Mouse (Mus musculus) small intestine, adult 2 months (tissue): ENCODE data around the gene 2010111I01Rik.

Source experiments
- CTCF ChIP-seq: fragments of 200-500 bp; IDR thresholded peaks from 2 replicates; pipeline ENCODE4 v1.5.1; 2012; ENCODE audit warnings: low read depth, mild to moderate bottlenecking, control low read depth, inconsistent platforms, low read length, moderate library complexity, mixed read lengths; ENCODE audit not compliant: insufficient replicate concordance, insufficient read length; ENCODE audit errors: extremely low read depth
- POLR2A ChIP-seq: fragments of 200-500 bp; IDR thresholded peaks from 2 replicates; pipeline ENCODE4 v1.6.1; 2012; ENCODE audit warnings: low read depth, mild to moderate bottlenecking, control low read depth, inconsistent platforms, low read length, moderate library complexity

DNA sequence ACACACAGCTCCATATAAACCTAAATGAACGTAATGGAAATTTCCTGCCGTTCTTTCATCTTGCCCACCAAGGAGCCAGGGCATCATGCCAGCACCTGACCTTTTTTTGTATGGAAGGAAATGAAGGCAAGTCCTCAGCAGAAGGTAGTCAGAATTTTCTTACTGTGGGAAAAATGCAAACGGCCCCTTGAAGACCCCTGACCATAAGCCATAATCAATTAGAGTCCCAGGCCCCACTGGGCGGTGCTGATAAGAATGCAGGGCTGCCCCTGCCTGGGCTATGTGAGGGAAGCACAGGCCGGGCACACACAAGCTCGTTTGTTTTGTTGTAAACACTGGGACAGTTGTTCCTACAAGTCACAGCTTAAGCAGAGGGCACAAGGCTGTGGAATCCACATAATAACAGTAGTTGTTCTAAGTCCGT, 353.0 kb downstream of the 2010111I01Rik start:
- TF ChIP-seq CTCF (no peak), POLR2A (no peak)
